Mouse (Mus musculus) heart, embryonic 11.5 days (tissue): ENCODE data around the gene Runx2. TPM values are rescaled to one million over a fixed set of nuclear protein-coding genes. Genes with fewer than 3 reads are reported as not detected.

ENCODE experiments used
- ATAC-seq: fragments of 200-750 bp; cut with Nextera tagmentation; replicated peaks from 2 replicates; pipeline ENCODE4 v1.8.0; 2017; ENCODE audit warnings: moderate library complexity; ENCODE audit not compliant: insufficient number of reproducible peaks, low FRiP score, low TSS enrichment
- H3K27ac ChIP-seq: fragments of 300-500 bp; sonication (generic); 2 replicates; pipeline ENCODE4 v1.5.1; 2014; ENCODE audit warnings: mild to moderate bottlenecking, low read depth, low read length
- H3K27me3 ChIP-seq: fragments of 300-500 bp; sonication (generic); 2 replicates; pipeline ENCODE4 v1.6.1; 2014; ENCODE audit warnings: mild to moderate bottlenecking, low read length, mixed read lengths; ENCODE audit not compliant: control insufficient read depth, insufficient read depth
- H3K36me3 ChIP-seq: fragments of 300-500 bp; sonication (generic); 2 replicates; pipeline ENCODE4 v1.6.1; 2014; ENCODE audit warnings: mild to moderate bottlenecking, low read length, moderate library complexity, mixed read lengths; ENCODE audit not compliant: control insufficient read depth, insufficient read depth
- H3K4me1 ChIP-seq: fragments of 300-500 bp; sonication (generic); 2 replicates; pipeline ENCODE4 v1.6.1; 2014; ENCODE audit warnings: low read length; ENCODE audit not compliant: control insufficient read depth, insufficient read depth
- H3K4me2 ChIP-seq: fragments of 300-500 bp; sonication (generic); 2 replicates; pipeline ENCODE4 v1.6.1; 2014; ENCODE audit warnings: mild to moderate bottlenecking, moderate library complexity
- H3K4me3 ChIP-seq: fragments of 300-500 bp; sonication (generic); 2 replicates; pipeline ENCODE4 v1.5.1; 2014; ENCODE audit warnings: low read depth, low read length
- H3K9ac ChIP-seq: fragments of 300-500 bp; sonication (generic); 2 replicates; pipeline ENCODE4 v1.6.1; 2014; ENCODE audit warnings: mild to moderate bottlenecking, low read depth, low read length, moderate library complexity
- H3K9me3 ChIP-seq: fragments of 300-500 bp; sonication (generic); replicated peaks from 2 replicates; pipeline ENCODE4 v1.6.1; 2016; ENCODE audit warnings: low read length; ENCODE audit not compliant: control insufficient read depth
- WGBS: fragments of 180-500 bp; shearing (Covaris S2); extraction: QIAGEN DNeasy Blood & Tissue Kit; methylation state at CpG from one replicate; pipeline ENCODE4 v1.1.7; 2014; ENCODE audit not compliant: insufficient replicate concordance; 5-methylcytosine and 5-hydroxymethylcytosine counted together
- polyA plus RNA-seq: library from polyadenylated mRNA; unstranded; fragments of >200 nt; fragmentation: Nextera tagmentation; extraction: Ambion mirVana; gene quantifications from 2 replicates; pipeline ENCODE4 v1.2.1, GENCODE M21; 2014

Gene Runx2
- polyA plus RNA-seq, 1 experiment from 2014 or later, result 0.62 TPM

- ATAC-seq, result no peak
- Histone ChIP-seq H3K4me3 (no peak overlapping the region), H3K4me2 (no peak overlapping the region), H3K27ac (no peak overlapping the region), H3K9ac (no peak overlapping the region), H3K9me3 (no peaks in the 10 kb centered on the region), H3K36me3 (no peaks in the 10 kb centered on the region), H3K27me3 (no peaks in the 10 kb centered on the region), H3K4me1 (peaks cover 6% of the 10 kb centered on the region)
- WGBS, result 70% methylated on average over 6 of the region's 6 CpGs
These were observed 187.3 kb downstream of the Runx2 start for GRCm38 (mm10) chr17:44627317-44627716.

GRCm38 (mm10) chr17:44623707-44624106, 190.9 kb downstream of the Runx2 start:
- H3K9ac ChIP-seq, result no peak overlapping the region
- no peaks in the 10 kb centered on the region for H3K4me1 ChIP-seq
- H3K36me3 ChIP-seq, result no peaks in the 10 kb centered on the region
- H3K9me3 ChIP-seq, result no peaks in the 10 kb centered on the region
- ATAC-seq, result no peak
- H3K4me2 ChIP-seq, result no peak overlapping the region
- H3K27ac ChIP-seq, result no peak overlapping the region
- no peaks in the 10 kb centered on the region for H3K27me3 ChIP-seq
- 57% methylated on average over 2 of the region's 2 CpGs for WGBS
- H3K4me3 ChIP-seq, result no peak overlapping the region

- H3K36me3 ChIP-seq, result no peaks in the 10 kb centered on the region
- H3K27me3 ChIP-seq, result no peaks in the 10 kb centered on the region
- no peak overlapping the region for H3K4me3 ChIP-seq
- no peak overlapping the region for H3K4me2 ChIP-seq
- no peak overlapping the region for H3K27ac ChIP-seq
- whole genome bisulfite sequencing, result 62% methylated on average over 8 of the region's 8 CpGs
- ATAC-seq, result no peak
- H3K9ac ChIP-seq, result no peak overlapping the region
- no peaks in the 10 kb centered on the region for H3K9me3 ChIP-seq
- no peaks in the 10 kb centered on the region for H3K4me1 ChIP-seq
These were observed 191.3 kb downstream of the Runx2 start for GRCm38 (mm10) chr17:44623271-44623670.

- Histone ChIP-seq H3K4me2 (no peak overlapping the region), H3K4me1 (no peaks in the 10 kb centered on the region), H3K4me3 (no peak overlapping the region), H3K9me3 (no peaks in the 10 kb centered on the region), H3K36me3 (no peaks in the 10 kb centered on the region), H3K27ac (no peak overlapping the region), H3K27me3 (no peaks in the 10 kb centered on the region), H3K9ac (no peak overlapping the region)
- ATAC-seq, result no peak
- WGBS, result 79% methylated on average over 2 of the region's 2 CpGs
These were observed 194.1 kb downstream of the Runx2 start for GRCm38 (mm10) chr17:44620456-44620855.

GRCm38 (mm10) chr17:44618691-44619090, 195.9 kb downstream of the Runx2 start:
- ATAC-seq, result no peak
- H3K4me3 ChIP-seq, result no peak overlapping the region
- H3K36me3 ChIP-seq, result no peaks in the 10 kb centered on the region
- no peak overlapping the region for H3K27ac ChIP-seq
- H3K4me1 ChIP-seq, result no peaks in the 10 kb centered on the region
- no peak overlapping the region for H3K4me2 ChIP-seq
- WGBS, result 55% methylated on average over 11 of the region's 11 CpGs
- no peaks in the 10 kb centered on the region for H3K27me3 ChIP-seq
- no peaks in the 10 kb centered on the region for H3K9me3 ChIP-seq
- H3K9ac ChIP-seq, result no peak overlapping the region

GRCm38 (mm10) chr17:44618175-44618574, 196.4 kb downstream of the Runx2 start:
- Histone ChIP-seq H3K4me3 (no peak overlapping the region), H3K27me3 (no peaks in the 10 kb centered on the region), H3K9me3 (no peaks in the 10 kb centered on the region), H3K27ac (no peak overlapping the region), H3K4me2 (0 out of 2 replicates have a peak overlapping the region, but pooled peaks have one; percentile 11), H3K4me1 (no peaks in the 10 kb centered on the region), H3K36me3 (no peaks in the 10 kb centered on the region), H3K9ac (no peak overlapping the region)
- ATAC-seq, result no peak
- WGBS, result 47% methylated on average over 10 of the region's 10 CpGs

GRCm38 (mm10) chr17:44617741-44618140, 196.9 kb downstream of the Runx2 start:
- no peak overlapping the region for H3K4me3 ChIP-seq

GRCm38 (mm10) chr17:44613716-44614715, 200.6 kb downstream of the Runx2 start:
- H3K27me3 ChIP-seq, result no peaks in the 10 kb centered on the region
- no peaks in the 10 kb centered on the region for H3K36me3 ChIP-seq
- 77% methylated on average over 26 of the region's 26 CpGs for WGBS
- ATAC-seq, result no peak
- H3K9ac ChIP-seq, result no peak overlapping the region
- no peaks in the 10 kb centered on the region for H3K9me3 ChIP-seq
- H3K4me2 ChIP-seq, result no peak overlapping the region
- 0 out of 2 replicates have a peak, but pooled peaks cover 2% of the 10 kb centered on the region for H3K4me1 ChIP-seq
- no peak overlapping the region for H3K27ac ChIP-seq
- no peak overlapping the region for H3K4me3 ChIP-seq

More at GRCm38 (mm10) chr17:44617741-44618140, 196.9 kb downstream of the Runx2 start:
- H3K4me2 ChIP-seq, result no peak overlapping the region
- 57% methylated on average over 2 of the region's 2 CpGs for WGBS
- no peak overlapping the region for H3K27ac ChIP-seq
- H3K4me1 ChIP-seq, result no peaks in the 10 kb centered on the region
- H3K9ac ChIP-seq, result no peak overlapping the region
- no peak for ATAC-seq
- no peaks in the 10 kb centered on the region for H3K27me3 ChIP-seq
- H3K36me3 ChIP-seq, result no peaks in the 10 kb centered on the region
- H3K9me3 ChIP-seq, result no peaks in the 10 kb centered on the region
